Mouse (Mus musculus) small intestine, adult 2 months (tissue): ENCODE results near the gene Tbxas1.

Source experiments
- CTCF ChIP-seq: fragments of 200-500 bp; IDR thresholded peaks from 2 replicates; pipeline ENCODE4 v1.5.1; 2012; ENCODE audit warnings: low read depth, mild to moderate bottlenecking, control low read depth, inconsistent platforms, low read length, moderate library complexity, mixed read lengths; ENCODE audit not compliant: insufficient replicate concordance, insufficient read length; ENCODE audit errors: extremely low read depth
- POLR2A ChIP-seq: fragments of 200-500 bp; IDR thresholded peaks from 2 replicates; pipeline ENCODE4 v1.6.1; 2012; ENCODE audit warnings: low read depth, mild to moderate bottlenecking, control low read depth, inconsistent platforms, low read length, moderate library complexity

DNA sequence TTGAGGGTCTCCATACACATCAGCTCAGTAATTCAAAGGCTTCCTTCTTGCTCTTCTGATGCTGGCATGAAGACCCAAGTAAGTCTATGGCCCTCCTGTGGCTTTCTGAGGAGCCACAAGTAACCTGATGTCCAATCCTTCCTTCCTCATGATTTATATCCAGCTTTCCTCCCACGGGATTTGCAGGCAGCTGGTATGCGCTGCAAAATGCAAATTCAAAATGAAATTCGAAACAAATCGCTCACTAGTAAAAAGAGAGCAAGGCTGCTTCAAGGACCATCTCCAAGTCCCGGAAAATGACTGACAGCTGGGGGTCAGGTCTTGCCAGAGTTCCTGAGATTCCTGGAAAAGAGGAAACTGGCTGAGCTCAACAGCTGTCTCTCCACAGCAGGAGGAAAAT, 197.5 kb downstream of the Tbxas1 start:
- TF ChIP-seq POLR2A = no peak
- TF ChIP-seq CTCF = no peak
